Mouse (Mus musculus) right cerebral cortex, postnatal 14 days (tissue): ENCODE data around the gene Nol11.
"Not testable (repeated sequence)": the region's sequence is repeated elsewhere in the genome, so short reads cannot be mapped to it uniquely, and the experiment has no call there.

Experiments used
- DNase-seq: peaks from one replicate; pipeline ENCODE4 v3.0.0; 2022

The Nol11 gene

GRCm38 (mm10) chr11:107154431-107154830, 34.8 kb downstream of the Nol11 start:
- DNase-seq, result no peak

GRCm38 (mm10) chr11:107153645-107154044, 35.5 kb downstream of the Nol11 start:
- no peak for DNase-seq

- DNase-seq, result no peak
These were observed 37.4 kb downstream of the Nol11 start for GRCm38 (mm10) chr11:107151809-107152208.

DNA sequence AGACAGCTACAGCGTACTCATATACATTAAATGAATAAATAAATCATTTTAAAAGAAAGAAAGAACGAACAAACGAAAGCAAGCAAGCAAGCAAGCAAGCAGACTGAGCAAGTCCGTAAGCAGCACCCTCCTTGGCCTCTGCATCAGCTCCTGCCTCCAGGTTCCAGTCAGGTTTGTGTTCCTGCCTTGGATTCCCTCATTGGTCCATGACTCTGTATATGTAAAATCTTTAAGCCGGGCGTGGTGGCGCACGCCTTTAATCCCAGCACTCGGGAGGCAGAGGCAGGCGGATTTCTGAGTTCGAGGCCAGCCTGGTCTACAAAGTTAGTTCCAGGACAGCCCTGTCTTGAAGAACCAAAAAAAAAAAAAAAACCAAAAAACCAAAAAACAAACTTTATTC, 45.2 kb downstream of the Nol11 start:
- DNase-seq, result not testable (repeated sequence)

- no peak for DNase-seq
These were observed 46.8 kb downstream of the Nol11 start for GRCm38 (mm10) chr11:107142382-107142781.

- DNase-seq, result no peak
These were observed 48.4 kb downstream of the Nol11 start for GRCm38 (mm10) chr11:107140756-107141155.

GRCm38 (mm10) chr11:107138633-107139032, 50.5 kb downstream of the Nol11 start:
- no peak for DNase-seq

DNA sequence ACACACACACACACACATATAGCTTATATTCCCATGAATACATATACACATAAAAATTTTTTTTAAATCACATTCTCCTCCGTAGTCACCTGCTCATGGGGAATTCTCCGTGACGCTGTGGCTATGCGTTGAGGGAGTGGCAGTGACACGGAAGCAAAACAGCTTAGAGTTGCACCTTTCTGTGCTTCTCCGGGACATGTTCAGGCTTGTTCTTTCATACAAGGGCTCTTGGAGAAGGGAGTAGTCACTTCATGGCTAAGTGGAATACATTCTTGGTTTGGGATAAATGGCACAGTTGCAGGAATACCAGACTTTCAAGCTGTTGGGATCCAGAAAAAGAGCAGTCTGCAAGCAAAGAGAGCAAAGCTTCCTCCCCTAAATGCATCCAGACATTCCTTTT, 51.6 kb downstream of the Nol11 start:
- DNase-seq, result no peak

GRCm38 (mm10) chr11:107136458-107136857, 52.7 kb downstream of the Nol11 start:
- not testable (repeated sequence) for DNase-seq

DNA sequence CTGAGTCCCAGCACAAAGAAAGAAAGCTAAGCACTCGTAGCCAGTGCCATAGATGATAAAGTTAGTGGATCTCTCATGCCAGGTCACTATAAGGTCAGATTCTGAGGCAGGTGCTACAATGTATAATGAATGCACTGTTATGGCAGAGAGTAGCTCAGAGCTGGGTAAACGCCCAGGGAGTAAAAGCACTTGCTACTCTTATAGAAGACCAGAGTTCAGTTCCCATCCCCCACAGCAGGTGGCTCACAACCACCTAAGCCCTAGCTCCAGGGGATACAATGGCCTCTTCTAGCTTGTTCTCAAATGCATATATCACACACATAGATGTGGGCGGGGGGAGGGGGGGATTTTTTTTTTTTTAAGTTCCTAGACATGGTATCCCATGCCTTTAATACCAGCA, 53.4 kb downstream of the Nol11 start:
- DNase-seq, result no peak

DNA sequence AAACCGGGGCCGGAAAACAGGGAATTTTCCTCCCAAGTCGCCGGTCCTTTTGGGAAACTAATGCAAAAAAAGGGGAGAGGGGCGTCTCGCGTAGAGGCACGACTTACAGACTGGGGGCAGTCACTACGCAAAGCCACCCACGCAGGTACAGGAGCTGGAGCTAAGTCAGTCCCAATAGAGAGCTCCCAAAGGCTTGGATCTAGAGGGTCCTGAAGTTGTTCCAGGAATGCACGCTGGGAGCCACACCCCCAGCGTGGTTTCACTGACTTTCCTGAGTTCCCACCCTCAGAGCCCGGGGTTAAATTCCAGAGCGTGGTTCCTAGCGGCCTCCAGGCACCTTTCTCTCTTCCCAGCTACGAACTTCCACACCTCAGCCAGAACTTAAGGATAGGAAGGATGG, 56.8 kb downstream of the Nol11 start:
- no peak for DNase-seq

- peak; percentile 91 for DNase-seq
These were observed 57.3 kb downstream of the Nol11 start, which contains the start of gene Bptf for GRCm38 (mm10) chr11:107131749-107132421. Gene Bptf (minus strand): TSS chr11:107132127.

DNA sequence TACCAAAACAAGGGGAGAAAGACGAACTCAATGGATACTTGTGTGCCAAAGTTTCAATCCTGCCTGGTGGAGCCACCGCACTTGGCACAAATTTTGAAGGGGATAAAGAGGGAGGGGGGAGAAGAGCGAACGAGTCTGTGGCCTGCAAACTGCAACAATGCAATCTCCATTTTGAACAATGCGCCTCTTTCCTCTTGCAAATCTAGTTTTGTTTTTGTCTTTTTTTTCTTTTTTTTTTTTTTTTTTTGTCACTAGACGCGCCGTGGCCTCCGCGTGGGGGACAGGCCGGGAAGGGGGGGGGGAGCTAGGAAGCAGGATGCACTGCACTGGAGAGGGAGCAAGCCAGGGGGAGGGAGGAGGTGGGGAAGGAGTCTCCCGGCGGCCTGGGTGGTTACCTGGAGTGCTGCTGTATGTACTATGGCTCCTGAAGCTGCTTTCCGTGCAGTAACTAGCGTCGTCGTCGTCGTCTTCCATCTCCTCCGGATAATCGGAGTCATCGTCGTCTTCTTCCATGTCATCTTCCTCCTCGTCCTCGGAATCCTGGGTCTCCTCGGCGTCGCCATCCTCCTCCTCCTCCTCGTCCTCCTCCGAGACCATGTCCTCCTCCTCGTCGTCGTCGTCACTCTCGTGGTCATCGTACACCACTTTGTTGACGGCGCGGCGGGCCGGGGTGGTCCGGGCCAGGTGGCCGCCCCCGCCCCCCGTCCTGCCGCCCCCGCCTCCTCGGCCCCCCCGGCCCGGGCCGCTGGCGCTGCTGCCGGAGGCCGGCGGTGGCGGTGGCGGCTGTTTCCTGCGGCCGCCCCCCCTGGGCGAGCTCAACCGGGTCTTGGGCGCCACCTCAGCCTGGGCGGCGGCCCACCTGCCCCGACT, 58.1 kb downstream of the Nol11 start:
- DNase-seq, result peak; percentile 43

DNA sequence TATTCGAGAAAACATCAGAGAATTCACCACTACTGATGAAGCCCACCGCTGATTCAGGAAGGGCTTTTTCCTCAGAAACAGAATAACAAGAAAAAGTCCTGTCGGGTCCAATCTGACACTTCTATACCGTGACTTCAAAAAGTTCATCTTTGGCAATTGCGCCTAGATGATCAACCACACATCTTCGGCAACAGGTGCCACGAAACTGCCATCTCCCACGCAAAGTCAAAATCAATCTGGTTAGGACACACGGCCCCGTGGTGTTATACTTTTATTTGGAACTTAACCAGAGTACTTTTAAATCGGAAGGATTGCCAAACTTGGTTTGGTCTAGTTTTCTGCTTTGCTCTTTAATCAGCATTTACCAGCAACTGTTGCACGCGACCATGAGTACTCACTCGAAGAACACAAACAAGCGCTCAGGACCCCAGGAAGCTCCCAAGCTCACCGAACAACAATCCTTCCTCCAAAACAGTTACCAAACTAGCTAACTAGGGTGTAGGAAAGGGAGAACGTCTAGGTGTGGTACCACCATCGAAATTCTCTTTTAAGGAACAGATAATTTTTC, 58.9 kb downstream of the Nol11 start:
- DNase-seq, result no peak

- DNase-seq, result no peak
These were observed 59.5 kb downstream of the Nol11 start for GRCm38 (mm10) chr11:107129641-107130040.

GRCm38 (mm10) chr11:107126716-107127115, 62.5 kb downstream of the Nol11 start:
- DNase-seq, result not testable (repeated sequence)

DNA sequence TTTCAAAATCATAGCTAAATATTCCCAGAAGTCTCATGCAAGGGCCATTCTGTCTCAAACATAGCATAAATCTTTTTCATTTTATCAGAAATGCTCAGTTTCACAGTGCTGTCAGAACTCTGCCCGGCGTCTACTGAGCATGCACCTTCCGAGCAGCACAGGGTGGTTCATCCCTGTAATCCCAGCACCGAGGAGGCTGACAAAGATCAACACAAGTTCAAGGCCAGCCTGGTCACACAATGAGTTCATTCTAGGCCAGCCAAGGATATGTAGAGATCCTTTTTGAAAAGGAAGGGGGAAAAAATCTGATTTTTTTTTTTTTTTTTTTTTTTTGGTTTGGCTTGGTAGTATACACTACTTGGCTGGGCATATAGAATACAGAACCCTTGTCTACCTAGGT, 64.2 kb downstream of the Nol11 start:
- no peak for DNase-seq

DNA sequence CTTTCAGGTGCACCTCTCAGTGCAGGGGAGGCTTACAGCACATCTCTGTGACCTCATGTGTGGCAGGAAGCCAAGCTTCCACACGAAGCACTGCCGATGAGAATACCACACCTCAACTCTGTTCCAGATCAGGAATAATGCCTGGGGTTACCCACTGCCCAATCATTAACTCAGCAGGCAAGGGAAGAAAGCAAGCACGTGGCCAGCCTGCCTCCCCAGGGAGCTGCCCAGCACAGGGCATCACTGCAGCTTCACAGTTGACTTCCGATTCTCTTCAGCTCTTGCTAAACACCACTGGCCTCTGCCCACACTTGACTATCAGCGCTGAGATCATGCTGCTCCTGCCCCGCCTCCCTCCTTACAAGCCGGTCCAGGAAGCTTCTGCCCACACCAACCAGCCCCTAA, 64.9 kb downstream of the Nol11 start:
- peak; percentile 17 for DNase-seq

DNA sequence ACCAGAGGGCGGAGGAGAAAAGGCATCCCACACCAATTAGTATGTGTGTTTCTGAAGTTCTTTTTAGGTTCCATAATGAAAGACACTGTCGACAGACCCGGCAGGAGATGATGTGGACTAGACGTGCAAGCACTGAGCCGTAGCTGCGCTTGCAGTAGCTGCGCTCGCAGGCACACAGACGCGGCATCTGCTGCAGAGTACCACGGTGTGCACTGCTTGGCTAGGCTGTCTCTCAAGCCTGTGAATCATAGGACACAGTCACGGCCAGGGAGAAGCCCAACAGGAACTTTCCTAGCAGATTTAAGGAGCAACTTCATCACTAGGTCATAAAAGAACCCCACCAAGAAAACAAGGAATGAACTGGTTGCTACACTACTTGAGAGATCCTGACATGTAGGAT, 71.4 kb downstream of the Nol11 start:
- DNase-seq, result no peak
